Mouse (Mus musculus): ENCODE measurements at regions not wholly inside any gene's neighbourhood (a gene's known extent, or its start where the extent isn't known, plus 50 kb on each side); places are given as distances from the start of the nearest gene placed in this dataset. TPM values are rescaled to one million over a fixed set of nuclear protein-coding genes. Genes with fewer than 3 reads are reported as not detected.

DNA sequence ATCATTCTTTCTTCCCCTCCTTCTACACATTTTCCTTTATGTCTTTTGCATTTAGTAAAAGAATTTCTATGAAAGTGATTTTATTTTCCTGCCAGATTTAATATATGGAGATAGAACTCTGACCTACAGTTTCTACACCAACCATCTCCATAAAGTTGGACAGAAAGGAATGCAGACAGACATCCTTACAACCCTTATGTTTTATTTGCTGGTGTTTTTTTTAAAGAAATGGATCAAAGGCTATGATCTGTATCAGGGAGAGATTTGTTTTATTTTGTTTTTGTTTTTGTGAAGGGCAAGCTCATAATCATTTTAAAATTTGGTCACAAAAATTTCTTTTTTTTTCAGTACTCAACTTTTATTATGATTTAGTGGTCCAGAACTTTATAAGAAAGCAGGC, 391.2 kb upstream of the Ddx18 start:
- Histone ChIP-seq H3K36me3 (ENCODE audit: control insufficient read depth, insufficient read depth) (no peaks in the 10 kb centered on the region), H3K9ac (replicated peaks; ENCODE audit: low read depth, low read length) (no peak overlapping the region), H3K4me1 (replicated peaks; ENCODE audit: control insufficient read depth, insufficient read depth, low read length) (no peaks in the 10 kb centered on the region), H3K4me2 (ENCODE audit: low read length) (no peak overlapping the region), H3K27ac (ENCODE audit: low read length) (no peak overlapping the region), H3K27me3 (replicated peaks; ENCODE audit: control insufficient read depth, insufficient read depth, low read length) (no peaks in the 10 kb centered on the region), H3K9me3 (ENCODE audit: control insufficient read depth, low read length) (no peaks in the 10 kb centered on the region), H3K4me3 (replicated peaks; ENCODE audit: low read length) (no peak overlapping the region)
- no peak for ATAC-seq

DNA sequence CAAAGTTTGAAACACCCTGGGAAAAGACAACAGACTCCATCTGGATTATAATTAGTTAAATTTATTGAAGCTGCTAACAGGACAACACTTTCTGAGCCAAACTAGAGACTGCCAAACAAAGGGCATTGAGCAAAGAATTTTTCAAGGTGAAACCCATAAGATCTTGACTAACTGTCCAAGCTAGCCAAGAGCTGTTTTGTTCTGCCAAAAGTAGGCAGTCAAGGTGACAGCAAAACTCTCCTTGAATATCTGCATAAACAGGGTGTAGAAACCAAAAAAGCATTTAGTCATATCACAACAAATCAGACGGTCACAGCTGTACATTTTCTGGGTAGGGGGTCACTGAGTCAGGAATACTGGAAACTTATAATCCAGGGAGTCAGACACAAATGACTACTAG, 368.1 kb upstream of the Ddx18 start:
- H3K9me3 ChIP-seq (ENCODE audit: control insufficient read depth, low read length) = no peaks in the 10 kb centered on the region
- H3K4me2 ChIP-seq (ENCODE audit: low read length) = no peak overlapping the region
- no peaks in the 10 kb centered on the region for H3K36me3 ChIP-seq (ENCODE audit: control insufficient read depth, insufficient read depth)
- H3K27ac ChIP-seq (ENCODE audit: low read length) = no peak overlapping the region
- no peaks in the 10 kb centered on the region for H3K27me3 ChIP-seq (replicated peaks; ENCODE audit: control insufficient read depth, insufficient read depth, low read length)
- WGBS = 74% methylated on average over 1 of the region's 1 CpGs
- H3K9ac ChIP-seq (replicated peaks; ENCODE audit: low read depth, low read length) = no peak overlapping the region
- H3K4me1 ChIP-seq (replicated peaks; ENCODE audit: control insufficient read depth, insufficient read depth, low read length) = no peaks in the 10 kb centered on the region
- no peak for ATAC-seq
- no peak overlapping the region for H3K4me3 ChIP-seq (replicated peaks; ENCODE audit: low read length)

Small RNAs in the stretch of these regions (microRNA-seq; reads per million reads assigned to microRNA genes)
- gene Gm26472 = not detected

Data from forebrain, embryonic 16.5 days (tissue).